Mouse (Mus musculus) forebrain, postnatal 0 days (tissue): ENCODE measurements at regions not wholly inside any gene's neighbourhood (a gene's known extent, or its start where the extent isn't known, plus 50 kb on each side); places are given as distances from the start of the nearest gene placed in this dataset.

Source experiments
- ATAC-seq: fragments of 200-750 bp; cut with Nextera tagmentation; 2 replicates; pipeline ENCODE4 v1.8.0; 2017; ENCODE audit warnings: mild to moderate bottlenecking, moderate library complexity
- DNase-seq: peaks from one replicate; pipeline ENCODE4 v3.0.0-alpha.2; 2015
- H3K27ac ChIP-seq: fragments of 300-500 bp; sonication (generic); 2 replicates; pipeline ENCODE4 v1.5.1; 2014; ENCODE audit warnings: low read depth, mild to moderate bottlenecking, antibody characterized with exemption, low read length, moderate library complexity, mixed read lengths
- H3K27me3 ChIP-seq: fragments of 300-500 bp; sonication (generic); 2 replicates; pipeline ENCODE4 v1.6.1; 2014; ENCODE audit warnings: mild to moderate bottlenecking, low read length, mixed read lengths; ENCODE audit not compliant: insufficient read depth
- H3K36me3 ChIP-seq: fragments of 300-500 bp; sonication (generic); 2 replicates; pipeline ENCODE4 v1.6.1; 2014; ENCODE audit warnings: mild to moderate bottlenecking, moderate library complexity; ENCODE audit not compliant: insufficient read depth
- H3K4me1 ChIP-seq: fragments of 300-500 bp; sonication (generic); 2 replicates; pipeline ENCODE4 v1.6.1; 2014; ENCODE audit warnings: antibody characterized with exemption; ENCODE audit not compliant: insufficient read depth
- H3K4me2 ChIP-seq: fragments of 300-500 bp; sonication (generic); 2 replicates; pipeline ENCODE4 v1.6.1; 2014; ENCODE audit warnings: low read depth, mild to moderate bottlenecking, moderate library complexity
- H3K4me3 ChIP-seq: fragments of 300-500 bp; sonication (generic); 2 replicates; pipeline ENCODE4 v1.5.1; 2014; ENCODE audit warnings: low read depth, low read length, mixed read lengths
- H3K9ac ChIP-seq: fragments of 300-500 bp; sonication (generic); 2 replicates; pipeline ENCODE4 v1.6.1; 2014; ENCODE audit warnings: mild to moderate bottlenecking
- H3K9me3 ChIP-seq: fragments of 300-500 bp; sonication (generic); 2 replicates; pipeline ENCODE4 v1.6.1; 2016; ENCODE audit warnings: low read length
- CTCF ChIP-seq: sonication (generic); IDR thresholded peaks from 2 replicates; pipeline ENCODE4 v1.5.1; 2016; ENCODE audit warnings: antibody characterized with exemption, control low read depth, low read depth
- WGBS: fragments of 180-500 bp; shearing (Covaris S2); extraction: QIAGEN DNeasy Blood & Tissue Kit; methylation state at CpG from one replicate; pipeline ENCODE4 v1.1.7; 2014; 5-methylcytosine and 5-hydroxymethylcytosine counted together

DNA sequence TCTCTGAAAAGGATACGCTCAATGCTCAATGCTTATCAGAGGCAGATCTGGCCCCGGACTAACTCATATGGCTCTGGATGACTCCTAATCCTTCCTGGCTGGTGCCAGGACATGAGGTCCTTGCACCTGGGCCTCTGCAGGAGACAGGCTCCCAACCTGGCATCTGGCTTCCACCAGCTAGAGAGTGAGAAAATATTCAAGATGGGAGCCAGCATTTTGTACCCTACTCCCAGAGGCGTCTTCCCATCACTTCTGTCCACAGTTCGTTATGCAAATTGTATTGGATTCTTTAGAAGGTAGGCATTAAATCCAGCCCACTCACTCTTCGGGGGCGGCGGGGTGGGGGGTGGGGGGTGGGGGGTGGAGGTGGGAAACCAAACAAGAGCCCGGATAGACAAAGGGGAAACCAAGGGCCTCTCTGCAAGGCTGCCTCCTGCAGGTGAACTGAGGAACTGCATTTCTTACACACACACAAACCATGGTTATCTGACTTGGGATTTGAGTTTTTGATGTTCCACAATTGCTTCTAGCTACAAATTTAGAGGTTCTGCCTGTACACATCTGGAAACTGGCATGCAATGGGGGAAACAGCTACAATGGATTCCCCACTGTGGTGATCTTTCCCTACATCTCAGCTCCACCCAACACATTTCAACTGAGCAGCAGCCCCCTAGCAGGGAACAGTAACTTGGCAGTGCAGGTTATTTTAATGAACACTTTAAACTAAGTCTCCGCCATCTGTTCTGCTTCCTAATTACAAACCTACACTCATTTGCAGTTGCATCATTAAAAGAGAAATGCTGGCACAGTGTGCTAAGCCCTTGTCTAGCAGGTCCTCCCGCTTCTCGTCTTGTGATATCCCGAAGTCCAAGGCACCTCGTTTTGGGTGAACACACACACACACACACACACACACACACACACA is 390.2 kb downstream of the Med10 start:
- H3K4me1 ChIP-seq = 0 out of 2 replicates have a peak, but pooled peaks cover 11% of the 10 kb centered on the region
- no peak overlapping the region for H3K4me2 ChIP-seq
- no peaks in the 10 kb centered on the region for H3K9me3 ChIP-seq
- peak; percentile 83 for DNase-seq
- TF ChIP-seq CTCF = peak; percentile 47
- no peaks in the 10 kb centered on the region for H3K36me3 ChIP-seq
- peak; percentile 91 for ATAC-seq
- no peaks in the 10 kb centered on the region for H3K27me3 ChIP-seq
- no peak overlapping the region for H3K4me3 ChIP-seq
- H3K9ac ChIP-seq = no peak overlapping the region
- WGBS = 36% methylated on average over 13 of the region's 13 CpGs
- peak overlapping the region; percentile 54 for H3K27ac ChIP-seq

DNA sequence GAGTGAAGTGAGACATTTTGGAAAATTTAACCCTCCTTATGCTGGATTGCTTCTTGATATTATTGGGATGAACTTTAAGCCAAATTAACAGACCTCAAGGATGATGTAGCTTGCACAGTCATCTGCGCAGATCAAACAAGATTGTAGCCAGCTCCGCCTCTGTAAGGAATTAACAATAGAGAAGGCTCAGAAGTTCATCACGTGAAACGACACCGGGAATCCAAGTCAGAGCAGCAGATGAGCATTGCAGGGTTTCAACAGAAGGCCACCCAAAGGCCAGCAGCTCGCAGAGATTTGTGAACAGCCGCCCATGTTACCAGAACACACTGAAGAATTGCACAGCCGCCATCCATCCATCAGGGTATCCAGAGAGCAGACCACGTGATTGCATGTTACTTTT is 391.1 kb downstream of the Med10 start:
- H3K36me3 ChIP-seq = no peaks in the 10 kb centered on the region
- no peak for TF ChIP-seq CTCF
- DNase-seq = peak; percentile 44
- H3K9ac ChIP-seq = no peak overlapping the region
- H3K27ac ChIP-seq = peak overlapping the region; percentile 35
- H3K27me3 ChIP-seq = no peaks in the 10 kb centered on the region
- H3K4me3 ChIP-seq = no peak overlapping the region
- no peaks in the 10 kb centered on the region for H3K9me3 ChIP-seq
- WGBS = 53% methylated on average over 9 of the region's 9 CpGs
- 0 out of 2 replicates have a peak, but pooled peaks cover 11% of the 10 kb centered on the region for H3K4me1 ChIP-seq
- H3K4me2 ChIP-seq = no peak overlapping the region
- peak; percentile 28 for ATAC-seq

- 83% methylated on average over 4 of the region's 4 CpGs for WGBS
- H3K4me3 ChIP-seq = no peak overlapping the region
- TF ChIP-seq CTCF = no peak
- H3K9ac ChIP-seq = no peak overlapping the region
- no peaks in the 10 kb centered on the region for H3K27me3 ChIP-seq
- no peak for ATAC-seq
- H3K36me3 ChIP-seq = no peaks in the 10 kb centered on the region
- no peak for DNase-seq
- no peak overlapping the region for H3K27ac ChIP-seq
- no peak overlapping the region for H3K4me2 ChIP-seq
- no peaks in the 10 kb centered on the region for H3K9me3 ChIP-seq
- H3K4me1 ChIP-seq = 0 out of 2 replicates have a peak, but pooled peaks cover 11% of the 10 kb centered on the region
These were observed 393.7 kb downstream of the Med10 start for GRCm38 (mm10) chr13:70195854-70196253.

GRCm38 (mm10) chr13:70198638-70199037 is 396.4 kb downstream of the Med10 start:
- 83% methylated on average over 4 of the region's 4 CpGs for WGBS
- no peak overlapping the region for H3K27ac ChIP-seq
- H3K4me1 ChIP-seq = 0 out of 2 replicates have a peak, but pooled peaks cover 5% of the 10 kb centered on the region
- no peaks in the 10 kb centered on the region for H3K36me3 ChIP-seq
- H3K4me2 ChIP-seq = no peak overlapping the region
- TF ChIP-seq CTCF = no peak
- DNase-seq (no peak), ATAC-seq (no peak)
- no peak overlapping the region for H3K9ac ChIP-seq
- no peaks in the 10 kb centered on the region for H3K9me3 ChIP-seq
- H3K4me3 ChIP-seq = no peak overlapping the region
- no peaks in the 10 kb centered on the region for H3K27me3 ChIP-seq

DNA sequence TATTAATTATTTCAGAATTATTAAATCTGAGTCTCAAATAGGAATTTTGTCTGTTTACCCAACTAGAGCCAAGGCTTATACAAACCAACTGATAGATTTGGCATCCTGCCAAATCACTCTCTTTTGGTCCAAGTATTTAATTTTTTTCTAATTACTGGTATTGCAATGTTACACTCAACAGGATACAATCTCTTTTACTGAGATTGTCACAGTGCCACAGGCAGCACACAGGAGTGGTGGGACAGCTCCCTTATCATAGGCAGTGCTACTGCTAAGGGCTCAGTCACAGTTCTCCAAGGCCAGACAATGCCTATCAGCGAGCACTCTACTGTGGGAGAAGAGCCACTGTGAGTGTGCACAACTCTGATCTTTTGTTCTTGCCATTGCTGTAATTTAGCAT is 396.9 kb downstream of the Med10 start:
- Histone ChIP-seq H3K4me1 (0 out of 2 replicates have a peak, but pooled peaks cover 5% of the 10 kb centered on the region), H3K4me3 (no peak overlapping the region), H3K36me3 (no peaks in the 10 kb centered on the region), H3K9me3 (no peaks in the 10 kb centered on the region), H3K27ac (no peak overlapping the region), H3K9ac (no peak overlapping the region), H3K27me3 (no peaks in the 10 kb centered on the region), H3K4me2 (no peak overlapping the region)
- 45% methylated on average over 1 of the region's 1 CpGs for WGBS
- peak; percentile 40; the same call in 1 of the 2 replicates for ATAC-seq
- TF ChIP-seq CTCF = no peak
- DNase-seq = peak; percentile 38

GRCm38 (mm10) chr13:70205334-70205733 is 403.1 kb downstream of the Med10 start:
- DNase-seq (peak; percentile 45), ATAC-seq (peak; percentile 74; the same call in 1 of the 2 replicates)
- Histone ChIP-seq H3K36me3 (no peaks in the 10 kb centered on the region), H3K4me2 (no peak overlapping the region), H3K9ac (no peak overlapping the region), H3K9me3 (no peaks in the 10 kb centered on the region), H3K27ac (no peak overlapping the region; the same call in 1 of the 2 replicates), H3K4me3 (no peak overlapping the region), H3K27me3 (no peaks in the 10 kb centered on the region), H3K4me1 (peaks cover 10% of the 10 kb centered on the region; the same call in 1 of the 2 replicates)
- TF ChIP-seq CTCF = no peak
- WGBS = 23% methylated on average over 7 of the region's 7 CpGs

GRCm38 (mm10) chr13:70210158-70210557 is 408.0 kb downstream of the Med10 start:
- H3K4me3 ChIP-seq = no peak overlapping the region
- H3K27ac ChIP-seq = no peak overlapping the region
- TF ChIP-seq CTCF = no peak
- H3K4me2 ChIP-seq = no peak overlapping the region
- no peak for DNase-seq
- H3K36me3 ChIP-seq = no peaks in the 10 kb centered on the region
- peak; percentile 36; the same call in 1 of the 2 replicates for ATAC-seq
- WGBS = 28% methylated on average over 3 of the region's 3 CpGs
- peaks cover 6% of the 10 kb centered on the region; the same call in 1 of the 2 replicates for H3K4me1 ChIP-seq
- H3K9me3 ChIP-seq = no peaks in the 10 kb centered on the region
- H3K27me3 ChIP-seq = no peaks in the 10 kb centered on the region
- no peak overlapping the region for H3K9ac ChIP-seq
